Mouse (Mus musculus) fat pad, adult 2 months (tissue): ENCODE measurements around the gene Tram2.

Experiments used
- DNase-seq: peaks from one replicate; pipeline ENCODE4 v3.0.0-alpha.2; 2011; ENCODE audit warnings: low read depth, low spot score; ENCODE audit errors: extremely low read depth

The Tram2 gene

DNA sequence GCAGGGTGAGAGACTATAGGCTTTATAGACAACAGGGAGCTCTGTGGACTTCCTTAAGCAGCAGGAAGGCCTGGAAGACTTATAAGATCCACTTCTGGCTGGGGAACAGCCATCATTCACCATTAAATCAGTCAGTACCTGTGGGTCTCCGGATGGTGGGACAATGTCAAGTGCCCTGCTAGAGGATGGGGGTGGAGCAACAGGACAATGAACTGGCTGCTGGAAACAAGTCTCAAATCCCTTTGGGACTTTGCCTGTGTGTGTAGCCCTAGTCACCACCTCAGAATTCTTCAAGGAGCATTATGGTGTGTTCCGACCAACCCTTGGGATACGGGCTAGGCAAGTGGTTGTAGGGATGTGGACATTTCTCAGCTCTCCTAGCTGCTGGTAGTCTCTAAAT, 55.9 kb downstream of the Tram2 start:
- no peak for DNase-seq

- DNase-seq = no peak
Measured at GRCm38 (mm10) chr1:21014463-21014862, 64.6 kb downstream of the Tram2 start.

GRCm38 (mm10) chr1:21010282-21010800, 68.7 kb downstream of the Tram2 start:
- DNase-seq = no peak

DNA sequence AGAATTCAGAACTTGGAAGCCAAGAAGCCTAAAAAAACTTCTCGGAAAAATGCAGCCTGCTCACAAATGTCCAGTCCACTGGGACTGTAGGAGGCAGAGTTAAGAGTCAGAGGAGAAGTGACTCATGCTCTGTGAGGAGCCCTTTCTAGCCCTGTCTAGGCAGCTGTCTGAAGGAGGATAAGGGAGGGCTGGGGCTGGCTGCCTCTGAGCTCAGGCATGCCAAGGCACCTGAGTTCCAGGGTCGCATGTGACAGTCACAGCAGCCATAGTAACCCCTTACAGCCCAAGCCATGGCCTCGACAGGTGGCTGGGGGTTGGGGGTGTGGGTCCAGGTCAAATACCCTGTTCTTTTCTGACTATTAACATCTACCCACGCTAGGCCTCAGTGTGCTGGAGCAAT, 70.1 kb downstream of the Tram2 start:
- no peak for DNase-seq

DNA sequence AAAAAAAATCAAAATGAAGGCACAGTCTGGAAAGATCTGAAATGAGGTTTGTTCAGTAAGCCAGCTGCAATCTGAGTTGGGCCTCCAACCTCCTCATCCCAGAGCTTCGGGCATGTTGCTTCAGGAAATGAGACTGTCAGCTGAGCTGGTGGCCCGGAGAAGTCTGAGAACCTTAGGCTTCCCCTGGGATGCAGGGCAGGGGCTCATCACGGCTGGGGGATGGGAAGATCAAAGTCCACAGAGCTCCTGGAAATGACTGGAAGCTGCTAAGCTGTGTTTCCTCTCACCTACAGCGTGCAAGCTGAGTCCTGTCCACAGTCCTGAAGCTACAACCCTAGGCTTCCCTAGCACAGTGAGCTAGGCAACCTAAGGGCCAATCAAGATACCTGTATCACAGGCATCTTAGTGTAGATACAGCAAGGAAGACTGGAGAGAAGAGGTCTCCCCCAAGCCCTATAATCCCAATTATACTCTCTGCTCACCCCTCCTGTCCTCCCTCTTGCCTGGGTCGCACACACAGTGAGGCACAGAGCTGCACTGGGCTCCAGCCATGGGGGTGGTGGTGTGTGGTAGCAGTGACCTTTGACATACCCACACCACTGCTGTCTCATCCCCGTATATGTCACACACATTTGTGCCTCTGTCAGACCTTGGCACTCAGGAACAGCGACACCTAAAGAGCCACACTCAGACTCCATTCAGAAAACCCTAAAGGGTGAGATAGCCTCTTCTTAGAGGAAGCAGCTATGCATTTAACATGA, 70.9 kb downstream of the Tram2 start:
- DNase-seq = no peak

DNA sequence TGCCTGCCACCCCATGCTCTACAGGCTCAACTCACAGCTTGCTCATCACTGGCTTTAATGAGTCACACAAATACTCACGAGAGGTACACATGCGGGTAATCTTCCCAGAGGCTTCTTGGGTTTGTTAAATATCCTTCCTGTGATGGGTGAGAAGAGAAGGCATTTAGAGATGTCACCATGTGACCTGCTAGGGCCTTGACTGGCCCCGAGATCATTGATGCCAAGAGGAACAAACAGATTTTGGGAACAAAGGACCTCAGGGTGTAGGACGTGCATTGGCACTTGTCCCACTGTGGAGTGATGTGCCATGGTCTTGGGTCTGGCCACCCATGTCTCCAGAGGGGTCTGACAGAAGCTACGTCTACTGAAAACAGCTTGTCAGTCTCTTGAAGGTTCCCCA, 72.3 kb downstream of the Tram2 start:
- DNase-seq = no peak

DNA sequence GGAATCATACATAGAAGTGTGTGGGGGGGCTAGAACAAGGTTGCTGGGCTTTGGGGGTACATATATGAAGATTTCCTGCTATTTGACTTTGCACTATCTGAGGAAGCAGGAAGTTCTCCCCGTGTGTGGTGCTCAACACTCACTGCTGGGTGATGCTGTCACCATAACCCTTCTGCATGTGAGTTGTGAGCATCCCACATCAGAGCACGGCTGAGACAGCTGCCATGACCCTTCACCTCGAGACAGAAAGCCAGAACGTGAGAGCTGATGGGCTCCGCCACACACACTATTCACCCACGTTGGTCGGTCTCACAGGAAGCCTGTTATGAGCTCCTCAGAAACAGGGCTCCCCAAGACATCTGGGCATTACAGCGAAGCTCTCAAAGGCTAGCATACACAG, 74.4 kb downstream of the Tram2 start:
- DNase-seq = no peak

DNA sequence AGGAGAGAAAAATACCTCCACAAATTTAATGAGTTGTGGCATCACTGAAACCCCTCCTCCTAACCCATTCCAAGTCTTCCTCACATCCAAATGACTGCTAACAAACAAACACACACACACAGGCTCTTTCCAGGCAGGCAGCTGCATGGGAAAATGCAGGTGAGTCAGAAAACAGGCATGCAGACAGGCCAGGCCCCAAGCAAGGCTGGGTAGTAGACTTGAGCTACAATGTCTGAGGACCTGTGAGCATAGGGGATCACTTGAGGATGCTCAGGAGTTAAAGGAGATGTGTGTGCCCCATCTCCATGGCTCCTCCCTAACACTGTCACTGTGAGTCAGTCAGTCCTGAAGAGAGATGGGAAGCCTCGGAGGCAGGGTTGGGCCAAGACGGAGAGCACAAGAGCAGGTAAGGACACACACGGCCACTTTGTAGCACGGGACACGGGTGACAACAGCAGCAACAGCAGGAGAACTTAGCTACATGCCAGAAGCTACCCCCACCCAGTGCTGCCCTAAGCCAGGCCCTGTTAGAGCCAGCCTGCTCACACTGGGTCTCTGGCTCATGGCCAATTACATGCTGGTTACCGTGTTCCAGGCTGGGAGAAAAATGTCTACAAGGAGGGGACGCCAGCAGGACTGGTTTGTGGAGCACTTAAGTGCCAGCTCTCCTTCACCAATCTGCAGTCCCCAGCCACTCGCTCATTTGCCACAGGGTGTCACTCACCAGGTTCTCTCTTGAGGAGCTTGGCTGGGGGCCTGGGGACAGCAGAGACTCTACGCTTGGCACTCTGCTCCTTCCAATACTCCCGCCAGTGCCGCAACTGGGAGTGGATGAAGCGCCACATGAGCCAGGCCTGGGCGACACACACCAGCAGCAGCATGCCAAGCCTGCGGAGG, 76.5 kb downstream of the Tram2 start:
- no peak for DNase-seq

GRCm38 (mm10) chr1:20997881-20998389, 81.1 kb downstream of the Tram2 start:
- DNase-seq = no peak

GRCm38 (mm10) chr1:20997328-20997689, 81.7 kb downstream of the Tram2 start:
- DNase-seq = no peak

DNA sequence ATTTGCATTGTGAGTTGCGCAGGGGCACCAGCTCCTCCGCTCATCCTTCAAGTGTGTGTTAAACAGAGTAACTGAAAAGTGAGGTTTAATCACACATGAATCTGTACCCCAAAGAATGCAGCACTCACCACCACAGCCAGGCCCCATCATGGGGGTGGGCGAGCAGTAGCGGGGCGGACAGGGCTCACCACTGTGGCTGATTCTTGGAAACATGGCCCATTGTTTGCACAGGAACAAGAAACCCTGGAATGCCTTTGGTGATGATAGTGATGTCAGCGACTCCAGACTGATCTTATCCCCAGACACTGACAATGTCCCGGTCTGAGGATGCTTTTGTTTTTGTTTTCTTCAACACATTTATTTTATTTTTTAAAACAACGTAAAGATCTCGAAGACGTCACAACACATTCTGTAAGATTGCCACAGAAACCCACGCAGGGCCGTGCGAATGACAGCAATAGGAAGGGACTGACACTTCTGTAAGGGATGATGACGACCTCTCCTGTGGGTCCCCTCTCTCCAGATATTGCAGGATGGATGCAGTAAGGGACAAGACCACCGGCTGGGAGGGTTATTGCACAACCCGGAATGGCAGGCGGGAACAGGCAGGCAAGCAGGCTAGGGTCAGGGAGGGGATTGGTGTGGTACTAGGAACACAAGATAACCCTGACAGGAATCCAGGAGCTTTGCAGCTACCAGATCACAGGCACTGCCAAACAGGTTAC, 82.3 kb downstream of the Tram2 start:
- DNase-seq = no peak

DNA sequence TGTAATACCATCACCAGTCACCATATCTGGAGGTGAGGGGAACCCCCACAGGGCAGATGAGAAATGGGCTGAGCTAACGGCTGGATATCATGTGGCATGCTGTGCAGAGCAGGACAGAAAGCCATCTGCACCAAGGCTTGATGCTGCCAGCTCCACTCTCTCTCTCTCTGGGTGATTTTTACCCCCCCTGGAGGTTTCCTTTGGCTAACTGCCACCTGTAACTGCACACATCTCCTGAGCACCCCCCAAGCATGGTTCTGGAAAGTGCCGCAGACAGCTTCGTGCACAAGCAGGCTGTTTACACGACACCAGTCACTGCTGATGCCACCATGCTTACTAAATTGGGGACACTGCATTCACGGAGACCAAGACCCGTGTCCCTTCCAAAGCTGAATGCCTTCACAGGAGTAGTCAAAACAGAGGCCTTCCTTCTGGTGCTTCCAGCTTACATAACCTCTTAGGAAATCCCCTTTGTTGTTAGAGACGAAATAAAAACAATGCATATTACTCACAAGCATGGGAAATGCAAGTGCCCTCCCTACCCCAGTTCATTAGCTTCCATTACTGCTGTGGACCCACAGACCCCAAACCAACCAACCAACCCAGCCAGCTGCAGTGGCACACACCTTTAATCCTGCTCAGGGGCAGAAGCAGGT, 83.6 kb downstream of the Tram2 start:
- no peak for DNase-seq

DNA sequence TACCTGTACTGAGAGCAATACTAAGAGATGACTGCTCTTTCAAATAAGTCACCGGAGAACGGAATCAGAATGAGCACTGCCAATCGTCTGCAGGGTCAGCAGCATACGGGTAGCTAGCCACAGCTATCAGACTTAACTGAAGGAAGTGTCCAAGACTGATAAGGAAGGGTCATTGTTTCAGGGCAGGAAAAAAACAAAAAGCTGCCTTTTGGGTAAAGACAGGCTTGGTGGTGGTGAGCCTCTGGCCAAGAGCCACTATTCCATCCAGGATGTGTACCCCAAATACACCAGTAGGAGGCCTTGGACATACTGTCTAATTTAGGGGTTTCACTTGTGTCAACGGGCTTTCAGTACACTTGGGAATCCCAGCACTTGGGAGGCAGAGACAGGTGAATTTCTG, 84.7 kb downstream of the Tram2 start:
- DNase-seq = no peak

DNA sequence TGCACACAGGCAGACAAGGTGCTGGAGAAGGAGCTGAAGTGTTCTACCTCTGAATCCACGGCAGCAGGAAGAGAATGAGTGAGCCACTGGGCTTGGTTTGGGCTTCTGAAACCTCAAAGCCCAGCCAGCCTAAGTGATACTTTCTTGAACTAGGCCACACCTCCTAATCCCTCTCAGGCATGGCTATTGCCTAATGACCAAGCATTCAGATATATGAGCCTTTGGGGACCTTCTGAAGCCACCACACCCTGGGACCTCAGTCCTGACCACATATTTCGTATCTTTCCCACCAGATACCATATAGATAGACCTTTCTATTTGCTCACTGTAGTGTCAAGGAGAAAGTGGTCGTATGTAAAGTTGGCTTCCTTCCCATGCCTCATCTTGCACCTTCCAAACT, 85.3 kb downstream of the Tram2 start:
- DNase-seq = no peak

- DNase-seq = no peak
Measured at GRCm38 (mm10) chr1:20989461-20990083, 89.5 kb downstream of the Tram2 start.

- no peak for DNase-seq
Measured at GRCm38 (mm10) chr1:20986378-20987056, 92.5 kb downstream of the Tram2 start.

DNA sequence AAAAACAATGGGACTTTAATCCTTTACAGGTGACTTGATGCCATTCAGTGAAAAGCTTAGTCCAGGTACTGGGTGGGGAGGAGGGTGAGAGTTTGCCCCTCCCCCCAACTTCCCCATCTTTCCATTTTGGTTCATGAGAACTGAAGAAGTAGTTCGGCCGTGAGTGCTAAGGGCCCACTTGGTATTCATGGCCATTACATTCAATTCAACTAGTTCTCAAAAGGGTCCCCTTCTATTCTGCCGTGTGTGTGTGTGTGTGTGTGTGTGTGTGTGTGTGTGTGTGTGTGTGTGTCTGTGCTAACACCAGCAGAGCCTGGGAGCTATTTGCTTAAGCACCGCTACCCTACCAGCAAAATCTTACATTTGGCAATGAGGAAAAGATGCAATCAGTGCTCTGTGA, 94.4 kb downstream of the Tram2 start:
- no peak for DNase-seq

DNA sequence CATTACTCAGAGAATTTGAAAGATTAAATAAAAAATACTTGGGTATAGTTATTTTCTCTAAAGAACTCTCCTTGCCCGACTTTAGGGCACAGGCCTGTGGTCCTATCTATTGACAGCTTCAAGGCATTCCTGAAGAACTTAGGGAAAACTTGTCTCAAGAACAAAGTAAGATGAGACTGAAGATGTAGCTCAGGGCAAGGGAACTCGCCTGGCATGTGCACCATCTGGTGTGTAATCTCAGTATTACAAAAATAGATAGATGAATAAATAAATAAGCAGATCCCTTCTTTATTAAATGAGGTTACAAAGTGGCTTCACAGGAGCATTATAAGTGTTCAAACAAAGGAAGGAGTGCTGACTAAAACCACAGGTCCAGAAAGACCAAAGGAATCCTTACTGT, 94.9 kb downstream of the Tram2 start:
- no peak for DNase-seq

- DNase-seq = no peak
Measured at GRCm38 (mm10) chr1:20981764-20982163, 97.3 kb downstream of the Tram2 start.

- no peak for DNase-seq
Measured at GRCm38 (mm10) chr1:20980553-20980952, 98.5 kb downstream of the Tram2 start.
